Comparison of ENCODE assay signal across 20 mouse cellular contexts in genomic region chr2:76122167-76122566, GRCm38 (mm10).
DNase-seq lines count a peak whose midpoint lies in the region; ATAC-seq and TF ChIP-seq lines count a peak whose summit lies in the region.
"Had no signal": no experiment of that assay in that cellular context is flagged by ENCODE, and none has a peak within 500 bp of the region (broad histone marks: within the 10 kb centered on the region; RNA-seq: fewer than 3 reads in every experiment).

No protein-coding gene starts in this region.

- peak; percentile 58 for DNase-seq in CD4-positive helper T cell, adult 2 months (ENCODE audit: low read depth, low spot score)
- no peak for DNase-seq in G1E (ENCODE audit: low spot score)
- no peak for DNase-seq in layer of hippocampus, postnatal 14 days (ENCODE audit: low spot score in 2 of 2)
- no peak for DNase-seq in gastrocnemius, adult 8-10 months (ENCODE audit: low spot score in 2 of 2)
- DNase-seq: adrenal gland, adult 8-10 months; adrenal gland, postnatal 36 days; cerebellum, adult 2 months; cerebellum, postnatal 10 days; embryo, embryonic 11 days; gastrocnemius, postnatal 36 days; heart, adult 2 months; kidney, adult 11 months had no signal

- ATAC-seq in G1E (ENCODE audit: extremely low read depth, insufficient number of reproducible peaks, low FRiP score, poor library complexity, severe bottlenecking), result peak; percentile 34; the same call in 1 of the 2 replicates
- peak; percentile 69 to 74 for ATAC-seq in hematopoietic stem cell, adult 5-6 weeks (replicated peaks in 1 of 2; ENCODE audit: insufficient read depth in 1 of 2, low FRiP score in 2 of 2, low TSS enrichment in 1 of 2, low read depth in 1 of 2, poor library complexity in 2 of 2, severe bottlenecking in 2 of 2)
- no peak for ATAC-seq in frontal cortex, adult (ENCODE audit: low TSS enrichment)
- ATAC-seq: forebrain, embryonic 15.5 days had no signal

- peaks cover 11% of the 10 kb centered on the region for H3K4me1 ChIP-seq in G1E (ENCODE audit: insufficient read depth, low read depth, low read length)
- H3K4me1 ChIP-seq: embryonic facial prominence, embryonic 15.5 days; forebrain, embryonic 15.5 days; heart, embryonic 12.5 days; hindbrain, embryonic 15.5 days had no signal

- H3K9me3 ChIP-seq in G1E (replicated peaks), result no peaks in the 10 kb centered on the region
- H3K9me3 ChIP-seq: embryonic facial prominence, embryonic 15.5 days; forebrain, embryonic 15.5 days; heart, embryonic 12.5 days; hindbrain, embryonic 15.5 days had no signal

- no peak overlapping the region for H3K4me3 ChIP-seq in G1E (ENCODE audit: low read depth, low read length)
- H3K4me3 ChIP-seq: embryonic facial prominence, embryonic 15.5 days; erythroblast, embryonic 14.5 days; forebrain, embryonic 15.5 days; heart, adult 2 months; heart, embryonic 12.5 days; hindbrain, embryonic 15.5 days had no signal

- TF ChIP-seq CTCF in G1E (IDR thresholded peaks at IDR 0.05; ENCODE audit: low read depth, low read length), result no peak

- H3K27me3 ChIP-seq in G1E (ENCODE audit: insufficient read depth, low read length), result peaks cover 6% of the 10 kb centered on the region; the same call in 1 of the 2 replicates
- H3K27me3 ChIP-seq: CH12.LX; embryonic facial prominence, embryonic 15.5 days; forebrain, embryonic 15.5 days; heart, embryonic 12.5 days; hindbrain, embryonic 15.5 days had no signal

- H3K36me3 ChIP-seq in G1E (replicated peaks), result no peaks in the 10 kb centered on the region
- H3K36me3 ChIP-seq: embryonic facial prominence, embryonic 15.5 days; forebrain, embryonic 15.5 days; heart, embryonic 12.5 days; hindbrain, embryonic 15.5 days had no signal
